Mouse (Mus musculus): ENCODE measurements around the gene Grm4.

GRCm38 (mm10) chr17:27518296-27518695, 2.9 kb downstream of the Grm4 start:
- TF ChIP-seq POLR2AphosphoS2 (IDR thresholded peaks at IDR 0.05; ENCODE audit: insufficient read length, low read depth): no peak
- TF ChIP-seq POLR2A (IDR thresholded peaks at IDR 0.05; ENCODE audit: insufficient read length, low read depth): no peak
- TF ChIP-seq MYOG (IDR thresholded peaks at IDR 0.05; ENCODE audit: control insufficient read depth in 1 of 3, insufficient read depth in 1 of 3, insufficient read length in 2 of 3, low read depth in 2 of 3): no peak
- TF ChIP-seq MAX (IDR thresholded peaks at IDR 0.05; ENCODE audit: low read depth): no peak
- TF ChIP-seq CEBPB (IDR thresholded peaks at IDR 0.05; ENCODE audit: insufficient read depth, poor library complexity, severe bottlenecking): no peak
- no peak for TF ChIP-seq SRF (IDR thresholded peaks at IDR 0.05; ENCODE audit: control insufficient read depth, insufficient read length, low read depth)
- no peak for TF ChIP-seq USF1 (IDR thresholded peaks at IDR 0.05; ENCODE audit: low read depth)
- TF ChIP-seq E2F4 (IDR thresholded peaks at IDR 0.05; ENCODE audit: insufficient read depth): no peak

All from myocyte (in vitro differentiated cells).